ENCODE assay signal across 11 mouse cellular contexts in genomic region chr4:96525772-96526171, GRCm38 (mm10). TPM values are rescaled to one million over a fixed set of nuclear protein-coding genes. Genes with fewer than 3 reads are reported as not detected.
DNase-seq lines count a peak whose midpoint lies in the region; ATAC-seq and TF ChIP-seq lines count a peak whose summit lies in the region.
"Had no signal": no experiment of that assay in that cellular context is flagged by ENCODE, and none has a peak within 500 bp of the region (broad histone marks: within the 10 kb centered on the region; RNA-seq: fewer than 3 reads in every experiment).

No protein-coding gene starts in this region.

- intact Hi-C loops in gastrocnemius, adult 2 months (cut with DNase I) = no loop called here

- no peak for DNase-seq in gastrocnemius, adult 2 months
- no peak for DNase-seq in gastrocnemius, adult 8-10 months (ENCODE audit: low spot score in 2 of 2)
- DNase-seq in right cerebral cortex, adult 18-20 months = peak; percentile 15
- no peak for DNase-seq in right cerebral cortex, postnatal 36 days (ENCODE audit: low spot score in 2 of 2)
- DNase-seq in kidney, postnatal 10 days = peak; percentile 40
- no peak for DNase-seq in gastrocnemius, postnatal 4 days (ENCODE audit: low spot score in 2 of 2)
- DNase-seq: cerebellum, adult 11-12 months had no signal

- TF ChIP-seq CTCF in gastrocnemius, adult 2 months (IDR thresholded peaks at IDR 0.05) = peak; percentile 31; the same call in 1 of the 2 replicates

- H3K27ac ChIP-seq in gastrocnemius, adult 2 months = no peak overlapping the region
- H3K27ac ChIP-seq: heart, embryonic 15.5 days; intestine, embryonic 15.5 days; liver, embryonic 14.5 days had no signal

- no peak for ATAC-seq in granulocyte monocyte progenitor cell, adult 5-6 weeks (replicated peaks; ENCODE audit: poor library complexity, severe bottlenecking)
- ATAC-seq: intestine, embryonic 15.5 days had no signal

- no peak overlapping the region for H3K4me3 ChIP-seq in gastrocnemius, adult 2 months
- H3K4me3 ChIP-seq: heart, embryonic 15.5 days; intestine, embryonic 15.5 days had no signal

RNA-seq across cellular contexts. Expression of gene Cyp2j8, which starts 18.6 kb away (rescaled TPM):
- not detected for total RNA-seq in gastrocnemius, adult 2 months (2021)
- total RNA-seq in gastrocnemius, adult 8-10 months (2022) = not detected
- total RNA-seq in gastrocnemius, postnatal 4 days (2021) = not detected
- total RNA-seq in granulocyte monocyte progenitor cell, adult 5-6 weeks (2014; fragmentation: Nextera tagmentation) = not detected in 2 replicates
- not detected in 2 replicates for total RNA-seq in granulocyte monocyte progenitor cell, adult 5-6 weeks (2017)

RNA-seq across cellular contexts. Expression of gene Cyp2j6, which starts 27.7 kb away (rescaled TPM):
- 1 to 10 TPM in 1 of 2 experiments, under 1 TPM in 1; 0.87 to 1.6 TPM for total RNA-seq in gastrocnemius, adult 2 months (2021)
- total RNA-seq in gastrocnemius, adult 8-10 months (2022) = 1 to 10 TPM in 2 of 4 experiments, under 1 TPM in 2; 0.77 to 1.4 (median 1.0) TPM
- total RNA-seq in gastrocnemius, postnatal 4 days (2021) = 1 to 10 TPM; 4.5 to 5.0 TPM
- total RNA-seq in granulocyte monocyte progenitor cell, adult 5-6 weeks (2014; fragmentation: Nextera tagmentation) = 0.52 and 1.4 TPM in 2 replicates
- 3.9 and 5.8 TPM in 2 replicates for total RNA-seq in granulocyte monocyte progenitor cell, adult 5-6 weeks (2017)

Comparison
In these comparisons a context has a peak if more than half of its experiments do, and no peak if none do; other contexts are left out.
1. DNase-seq: peak in right cerebral cortex, adult 18-20 months (single experiment) and kidney, postnatal 10 days (single experiment); none in gastrocnemius, adult 2 months (single experiment), gastrocnemius, adult 8-10 months (0 of 2), right cerebral cortex, postnatal 36 days (0 of 2) and gastrocnemius, postnatal 4 days (0 of 2).